Mouse (Mus musculus) stomach, embryonic 14.5 days (tissue): ENCODE data around the gene Bmp10. TPM values are rescaled to one million over a fixed set of nuclear protein-coding genes. Genes with fewer than 3 reads are reported as not detected.
A peak's percentile ranks its signal among the peaks of the same experiment; 100 is the strongest.
"Not testable (repeated sequence)": the region's sequence is repeated elsewhere in the genome, so short reads cannot be mapped to it uniquely, and the experiment has no call there.

ENCODE experiments used
- ATAC-seq: fragments of 200-750 bp; cut with Nextera tagmentation; 2 replicates; pipeline ENCODE4 v1.8.0; 2017; ENCODE audit warnings: low read depth, moderate TSS enrichment; ENCODE audit not compliant: insufficient number of reproducible peaks, insufficient read depth, low FRiP score
- H3K27ac ChIP-seq: fragments of 300-500 bp; sonication (generic); 2 replicates; pipeline ENCODE4 v1.5.1; 2014; ENCODE audit warnings: mild to moderate bottlenecking, low read length, moderate library complexity, mixed read lengths
- H3K27me3 ChIP-seq: fragments of 300-500 bp; sonication (generic); 2 replicates; pipeline ENCODE4 v1.6.1; 2014; ENCODE audit warnings: low read length, control low read depth, mixed read lengths; ENCODE audit not compliant: control insufficient read depth, insufficient read depth
- H3K36me3 ChIP-seq: fragments of 300-500 bp; sonication (generic); 2 replicates; pipeline ENCODE4 v1.6.1; 2014; ENCODE audit warnings: mild to moderate bottlenecking, control low read depth, low read length, moderate library complexity, mixed read lengths; ENCODE audit not compliant: control insufficient read depth, insufficient read depth
- H3K4me1 ChIP-seq: fragments of 300-500 bp; sonication (generic); 2 replicates; pipeline ENCODE4 v1.6.1; 2014; ENCODE audit warnings: low read length, control low read depth, mixed read lengths; ENCODE audit not compliant: control insufficient read depth, insufficient read depth
- H3K4me2 ChIP-seq: fragments of 300-500 bp; sonication (generic); replicated peaks from 2 replicates; pipeline ENCODE4 v1.6.1; 2014; ENCODE audit warnings: low read depth, low read length, control low read depth
- H3K4me3 ChIP-seq: fragments of 300-500 bp; sonication (generic); 2 replicates; pipeline ENCODE4 v1.5.1; 2014; ENCODE audit warnings: low read depth, low read length, control low read depth
- H3K9ac ChIP-seq: fragments of 300-500 bp; sonication (generic); replicated peaks from 2 replicates; pipeline ENCODE4 v1.6.1; 2014; ENCODE audit warnings: low read depth, mild to moderate bottlenecking, control low read depth, low read length, moderate library complexity, mixed read lengths
- H3K9me3 ChIP-seq: fragments of 300-500 bp; sonication (generic); 2 replicates; pipeline ENCODE4 v1.6.1; 2016; ENCODE audit warnings: low read depth, low read length, control low read depth; ENCODE audit not compliant: control insufficient read depth
- WGBS: fragments of 180-500 bp; shearing (Covaris S2); extraction: QIAGEN DNeasy Blood & Tissue Kit; methylation state at CpG from one replicate; pipeline ENCODE4 v1.1.7; 2014; 5-methylcytosine and 5-hydroxymethylcytosine counted together
- polyA plus RNA-seq: library from polyadenylated mRNA; unstranded; fragments of >200 nt; fragmentation: Nextera tagmentation; extraction: Ambion mirVana; gene quantifications from 2 replicates; pipeline ENCODE4 v1.2.1, GENCODE M21; 2014

The Bmp10 gene
- polyA plus RNA-seq, 1 experiment from 2014 or later = not detected

- Histone ChIP-seq H3K4me1 (no peaks in the 10 kb centered on the region), H3K27ac (no peak overlapping the region), H3K27me3 (no peaks in the 10 kb centered on the region), H3K36me3 (no peaks in the 10 kb centered on the region), H3K9me3 (no peaks in the 10 kb centered on the region), H3K4me3 (no peak overlapping the region), H3K4me2 (no peak overlapping the region), H3K9ac (no peak overlapping the region)
- 45% methylated on average over 6 of the region's 6 CpGs for WGBS
- no peak for ATAC-seq
Observed at GRCm38 (mm10) chr6:87455507-87455906, 26.7 kb downstream of the Bmp10 start.

GRCm38 (mm10) chr6:87466221-87466620 is 37.4 kb downstream of the Bmp10 start:
- Histone ChIP-seq H3K4me2 (peak overlapping the region; percentile 23), H3K9ac (no peak overlapping the region), H3K4me1 (0 out of 2 replicates have a peak, but pooled peaks cover 4% of the 10 kb centered on the region), H3K27ac (no peak overlapping the region), H3K9me3 (no peaks in the 10 kb centered on the region), H3K36me3 (no peaks in the 10 kb centered on the region), H3K27me3 (no peaks in the 10 kb centered on the region), H3K4me3 (no peak overlapping the region)
- 14% methylated on average over 12 of the region's 12 CpGs for WGBS
- ATAC-seq = no peak

- 100% methylated on average over 1 of the region's 1 CpGs for WGBS
- ATAC-seq = no peak
Observed at GRCm38 (mm10) chr6:87467373-87467772, 38.6 kb downstream of the Bmp10 start.

GRCm38 (mm10) chr6:87468372-87468771 is 39.6 kb downstream of the Bmp10 start:
- Histone ChIP-seq H3K9ac (no peak overlapping the region), H3K4me3 (no peak overlapping the region), H3K27ac (no peak overlapping the region), H3K9me3 (no peaks in the 10 kb centered on the region), H3K4me1 (0 out of 2 replicates have a peak, but pooled peaks cover 4% of the 10 kb centered on the region), H3K4me2 (no peak overlapping the region), H3K27me3 (no peaks in the 10 kb centered on the region), H3K36me3 (no peaks in the 10 kb centered on the region)
- ATAC-seq = no peak
- 77% methylated on average over 10 of the region's 10 CpGs for WGBS

More at GRCm38 (mm10) chr6:87467373-87467772, 38.6 kb downstream of the Bmp10 start:
- Histone ChIP-seq H3K9me3 (no peaks in the 10 kb centered on the region), H3K4me2 (no peak overlapping the region), H3K4me1 (0 out of 2 replicates have a peak, but pooled peaks cover 4% of the 10 kb centered on the region), H3K27ac (no peak overlapping the region), H3K9ac (no peak overlapping the region), H3K4me3 (no peak overlapping the region), H3K36me3 (no peaks in the 10 kb centered on the region), H3K27me3 (no peaks in the 10 kb centered on the region)

GRCm38 (mm10) chr6:87470098-87470497 is 41.3 kb downstream of the Bmp10 start:
- H3K4me3 ChIP-seq, H3K9ac ChIP-seq, H3K27me3 ChIP-seq, H3K36me3 ChIP-seq, H3K27ac ChIP-seq, H3K4me2 ChIP-seq, ATAC-seq, H3K9me3 ChIP-seq, H3K4me1 ChIP-seq: not testable (repeated sequence)
- 93% methylated on average over 12 of the region's 12 CpGs for WGBS

GRCm38 (mm10) chr6:87475223-87475622 is 46.4 kb downstream of the Bmp10 start:
- Histone ChIP-seq H3K9ac (no peak overlapping the region), H3K27me3 (no peaks in the 10 kb centered on the region), H3K9me3 (no peaks in the 10 kb centered on the region), H3K36me3 (no peaks in the 10 kb centered on the region), H3K27ac (no peak overlapping the region), H3K4me1 (no peaks in the 10 kb centered on the region), H3K4me3 (no peak overlapping the region), H3K4me2 (no peak overlapping the region)
- no peak for ATAC-seq
- 94% methylated on average over 5 of the region's 5 CpGs for WGBS

GRCm38 (mm10) chr6:87478847-87479246 is 50.1 kb downstream of the Bmp10 start:
- H3K27me3 ChIP-seq = no peaks in the 10 kb centered on the region
- no peak overlapping the region for H3K9ac ChIP-seq
- no peak overlapping the region for H3K4me2 ChIP-seq
- no peak overlapping the region for H3K4me3 ChIP-seq
- no peak for ATAC-seq
- H3K27ac ChIP-seq = no peak overlapping the region
- H3K9me3 ChIP-seq = no peaks in the 10 kb centered on the region
- no peaks in the 10 kb centered on the region for H3K36me3 ChIP-seq
- H3K4me1 ChIP-seq = no peaks in the 10 kb centered on the region
- 47% methylated on average over 4 of the region's 4 CpGs for WGBS

GRCm38 (mm10) chr6:87479291-87479999 is 50.7 kb downstream of the Bmp10 start:
- no peak for ATAC-seq
- 42% methylated on average over 5 of the region's 5 CpGs for WGBS
- no peak overlapping the region for H3K4me3 ChIP-seq

More at GRCm38 (mm10) chr6:87479291-87479999, 50.7 kb downstream of the Bmp10 start:
- Histone ChIP-seq H3K4me1 (no peaks in the 10 kb centered on the region), H3K27me3 (no peaks in the 10 kb centered on the region), H3K9ac (no peak overlapping the region), H3K4me2 (no peak overlapping the region), H3K27ac (no peak overlapping the region), H3K9me3 (no peaks in the 10 kb centered on the region), H3K36me3 (no peaks in the 10 kb centered on the region)
